Mouse (Mus musculus): ENCODE results near the gene Fam57b. TPM values are rescaled to one million over a fixed set of nuclear protein-coding genes. Genes with fewer than 3 reads are reported as not detected.
"Not testable (repeated sequence)": the region's sequence is repeated elsewhere in the genome, so short reads cannot be mapped to it uniquely, and the experiment has no call there.

Fam57b gene
- polyA plus RNA-seq, 1 experiment, result 0.08 TPM

DNA sequence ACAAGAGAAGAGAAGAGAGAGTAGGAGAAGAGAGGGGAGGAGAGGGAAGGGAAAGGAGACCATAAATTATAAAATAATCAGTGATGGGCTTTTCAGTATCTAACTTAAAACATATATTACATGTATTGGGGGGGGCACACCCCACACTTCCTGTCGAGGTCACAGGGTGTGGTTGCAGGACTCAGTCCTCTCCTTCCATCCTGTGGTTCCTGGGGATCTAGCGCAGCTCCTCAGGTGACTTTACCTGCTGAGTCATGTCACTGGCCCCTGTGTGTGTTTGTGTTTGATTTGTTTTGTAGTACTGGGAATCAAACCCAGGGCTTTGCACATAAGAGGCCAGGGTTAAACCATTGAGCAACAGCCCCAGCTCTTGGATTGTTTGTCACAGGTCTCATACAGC lies 23.0 kb upstream of the Fam57b start:
- no peak for TF ChIP-seq MYOG (IDR thresholded peaks at IDR 0.05; ENCODE audit: control insufficient read depth, extremely low read depth, insufficient read length)
- Histone ChIP-seq H3K36me3 (ENCODE audit: control insufficient read depth, insufficient read depth) (peaks cover 5% of the 10 kb centered on the region), H3K79me2 (ENCODE audit: control insufficient read depth, insufficient read depth) (no peaks in the 10 kb centered on the region)

DNA sequence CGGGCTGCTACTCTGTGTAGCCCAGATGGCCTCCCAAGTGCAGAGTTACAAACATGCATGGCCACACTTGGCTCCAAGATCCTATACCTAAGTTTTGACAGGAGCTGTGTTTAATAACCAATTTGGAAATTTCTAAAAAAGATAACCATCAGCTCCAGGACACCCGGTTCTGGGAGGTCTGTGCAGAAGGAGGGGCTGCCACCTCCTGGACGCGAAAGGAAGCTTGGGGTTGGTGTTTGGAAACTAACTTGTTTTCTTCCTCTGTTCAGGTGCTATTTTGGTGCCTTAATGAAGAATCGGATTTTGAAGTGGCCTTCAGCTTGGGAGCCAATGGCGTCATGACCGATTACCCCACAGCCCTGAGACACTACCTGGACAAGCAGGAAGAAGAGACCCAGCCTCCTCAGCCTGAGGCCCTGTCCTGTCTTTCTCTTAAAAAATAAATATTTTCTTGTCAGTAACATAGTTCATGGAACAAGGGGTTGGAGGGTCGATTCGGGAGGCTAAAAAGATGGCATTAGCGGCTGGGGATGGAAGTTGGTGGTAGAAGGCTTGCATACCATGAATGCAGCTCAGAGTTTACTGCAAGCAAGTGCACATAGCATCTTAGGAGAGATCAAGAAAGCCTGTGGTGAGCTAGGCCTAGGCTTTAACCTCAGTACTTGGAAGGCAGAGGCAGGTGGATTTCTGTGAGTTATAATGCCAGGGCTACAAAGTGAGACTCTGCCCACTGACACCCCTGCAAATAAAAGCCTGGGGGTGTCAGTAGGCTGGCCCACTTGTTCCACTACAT lies 22.1 kb upstream of the Fam57b start:
- Histone ChIP-seq H3K79me3 (ENCODE audit: low read depth) (no peaks in the 10 kb centered on the region), H3K36me3 (ENCODE audit: control insufficient read depth, insufficient read depth) (peaks cover 5% of the 10 kb centered on the region), H3K4me3 (ENCODE audit: insufficient read depth, poor library complexity, severe bottlenecking) (no peak overlapping the region), H3K27me3 (ENCODE audit: control insufficient read depth, insufficient read depth, insufficient read length) (no peaks in the 10 kb centered on the region), H3ac (ENCODE audit: control insufficient read depth, insufficient read length, low read depth) (no peak overlapping the region), H3K79me2 (ENCODE audit: control insufficient read depth, insufficient read depth) (no peaks in the 10 kb centered on the region)
- TF ChIP-seq USF1 (IDR thresholded peaks at IDR 0.05; ENCODE audit: low read depth) (no peak), MYOG (IDR thresholded peaks at IDR 0.05; ENCODE audit: control insufficient read depth, extremely low read depth, insufficient read length) (no peak)

More for the DNA sequence above, 23.0 kb upstream of the Fam57b start:
- no peaks in the 10 kb centered on the region for H3K79me3 ChIP-seq (ENCODE audit: low read depth)
- no peaks in the 10 kb centered on the region for H3K27me3 ChIP-seq (ENCODE audit: control insufficient read depth, insufficient read depth, insufficient read length)
- no peak overlapping the region for H3ac ChIP-seq (ENCODE audit: control insufficient read depth, insufficient read length, low read depth)
- no peak overlapping the region for H3K4me3 ChIP-seq (ENCODE audit: insufficient read depth, poor library complexity, severe bottlenecking)

DNA sequence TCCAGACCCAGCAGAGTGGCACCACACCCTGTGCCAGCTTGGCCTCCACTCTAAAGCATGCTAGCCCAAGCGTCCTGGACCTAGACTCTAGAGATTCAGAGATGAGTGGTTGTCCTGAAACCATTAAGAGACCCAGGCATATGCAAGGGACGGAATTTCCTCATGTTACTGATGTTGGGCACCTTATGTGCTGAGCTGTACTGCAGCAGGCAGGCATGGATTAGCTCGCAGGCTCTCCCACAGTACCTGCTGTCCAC lies 21.6 kb upstream of the Fam57b start:
- H3K79me2 ChIP-seq (ENCODE audit: control insufficient read depth, insufficient read depth), result no peaks in the 10 kb centered on the region
- no peak overlapping the region for H3K4me3 ChIP-seq (ENCODE audit: insufficient read depth, poor library complexity, severe bottlenecking)
- no peak overlapping the region for H3ac ChIP-seq (ENCODE audit: control insufficient read depth, insufficient read length, low read depth)
- TF ChIP-seq CEBPB (IDR thresholded peaks at IDR 0.05; ENCODE audit: low read depth) (no peak), FOSL1 (IDR thresholded peaks at IDR 0.05; ENCODE audit: insufficient read depth, low read length, poor library complexity, severe bottlenecking) (no peak), MYOG (IDR thresholded peaks at IDR 0.05; ENCODE audit: control insufficient read depth, extremely low read depth, insufficient read length) (no peak), CTCF (IDR thresholded peaks at IDR 0.05; ENCODE audit: control insufficient read depth, insufficient read depth, insufficient read length) (no peak), MAX (IDR thresholded peaks at IDR 0.05) (no peak), USF1 (IDR thresholded peaks at IDR 0.05; ENCODE audit: low read depth) (no peak), MYOD1 (IDR thresholded peaks at IDR 0.05; ENCODE audit: control insufficient read depth, insufficient read length, low read depth) (no peak)
- peaks cover 5% of the 10 kb centered on the region for H3K36me3 ChIP-seq (ENCODE audit: control insufficient read depth, insufficient read depth)
- no peaks in the 10 kb centered on the region for H3K27me3 ChIP-seq (ENCODE audit: control insufficient read depth, insufficient read depth, insufficient read length)
- no peaks in the 10 kb centered on the region for H3K79me3 ChIP-seq (ENCODE audit: low read depth)

DNA sequence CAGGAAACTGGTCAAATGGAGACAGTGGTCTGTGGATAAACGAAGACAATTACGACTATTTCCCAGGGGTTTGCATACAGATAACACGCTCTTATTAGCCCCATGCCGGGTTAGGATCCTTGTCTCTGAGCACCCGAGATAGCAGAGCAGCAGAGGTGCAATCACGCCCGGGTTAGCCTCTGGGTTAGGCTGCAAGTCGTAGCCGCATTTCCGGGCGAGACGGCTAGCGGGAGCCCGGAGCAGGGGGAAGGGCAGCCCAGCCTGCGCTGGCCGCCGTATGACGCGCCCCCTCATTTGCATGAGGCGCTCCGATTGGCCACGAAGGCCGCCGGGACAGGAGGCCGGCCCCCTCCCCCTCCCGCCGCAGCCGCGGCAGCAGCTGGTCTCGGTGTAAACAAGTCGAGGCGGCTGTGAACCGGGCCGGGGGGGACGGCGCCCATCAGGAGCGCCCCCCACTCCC lies 20.8 kb upstream of the Fam57b start, which contains the start of gene Ypel3:
Gene Ypel3 (plus strand): TSS at position 358 of the 460 bp plus-strand sequence.
- Histone ChIP-seq H3K79me2 (ENCODE audit: control insufficient read depth, insufficient read depth) (no peaks in the 10 kb centered on the region), H3K4me3 (ENCODE audit: insufficient read depth, poor library complexity, severe bottlenecking) (peak within 1 kb of the TSS; percentile 11), H3ac (ENCODE audit: control insufficient read depth, insufficient read length, low read depth) (peak within 1 kb of the TSS; percentile 34), H3K36me3 (ENCODE audit: control insufficient read depth, insufficient read depth) (peaks cover 5% of the 10 kb centered on the region), H3K79me3 (ENCODE audit: low read depth) (no peaks in the 10 kb centered on the region), H3K27me3 (ENCODE audit: control insufficient read depth, insufficient read depth, insufficient read length) (no peaks in the 10 kb centered on the region)
- no peak for TF ChIP-seq USF1 (IDR thresholded peaks at IDR 0.05; ENCODE audit: low read depth)
- TF ChIP-seq MYOD1 (IDR thresholded peaks at IDR 0.05; ENCODE audit: control insufficient read depth, insufficient read length, low read depth), result no peak
- no peak for TF ChIP-seq CEBPB (IDR thresholded peaks at IDR 0.05; ENCODE audit: low read depth)
- no peak for TF ChIP-seq CTCF (IDR thresholded peaks at IDR 0.05; ENCODE audit: control insufficient read depth, insufficient read depth, insufficient read length)
- TF ChIP-seq MAX (IDR thresholded peaks at IDR 0.05), result no peak
- no peak for TF ChIP-seq MYOG (IDR thresholded peaks at IDR 0.05; ENCODE audit: control insufficient read depth, extremely low read depth, insufficient read length)
- TF ChIP-seq FOSL1 (IDR thresholded peaks at IDR 0.05; ENCODE audit: insufficient read depth, low read length, poor library complexity, severe bottlenecking), result no peak

DNA sequence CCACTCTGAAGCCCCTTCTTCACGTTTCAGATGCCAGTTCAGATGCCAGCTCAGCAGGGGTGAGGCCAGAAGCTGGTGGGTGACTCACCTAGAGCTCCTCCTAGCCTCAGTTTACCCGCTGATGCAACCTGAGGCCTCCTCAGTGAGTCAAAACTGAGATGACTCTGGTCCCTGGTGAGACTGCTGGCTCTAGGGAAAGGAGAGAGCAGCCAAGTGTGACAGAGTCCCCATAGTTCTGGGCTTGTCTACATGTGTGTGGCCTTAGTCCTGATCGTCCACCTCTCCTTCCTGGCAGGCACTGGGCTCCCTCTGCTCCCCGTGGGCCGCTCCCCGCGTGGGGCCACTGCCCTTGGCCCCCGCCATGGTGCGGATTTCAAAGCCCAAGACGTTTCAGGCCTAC lies 20.0 kb upstream of the Fam57b start:
- Histone ChIP-seq H3K79me2 (ENCODE audit: control insufficient read depth, insufficient read depth) (no peaks in the 10 kb centered on the region), H3K27me3 (ENCODE audit: control insufficient read depth, insufficient read depth, insufficient read length) (no peaks in the 10 kb centered on the region), H3K79me3 (ENCODE audit: low read depth) (no peaks in the 10 kb centered on the region), H3K36me3 (ENCODE audit: control insufficient read depth, insufficient read depth) (peaks cover 5% of the 10 kb centered on the region), H3K4me3 (ENCODE audit: insufficient read depth, poor library complexity, severe bottlenecking) (no peak overlapping the region), H3ac (ENCODE audit: control insufficient read depth, insufficient read length, low read depth) (no peak overlapping the region)
- TF ChIP-seq MYOD1 (IDR thresholded peaks at IDR 0.05; ENCODE audit: control insufficient read depth, insufficient read length, low read depth) (no peak), CTCF (IDR thresholded peaks at IDR 0.05; ENCODE audit: control insufficient read depth, insufficient read depth, insufficient read length) (no peak), MAX (IDR thresholded peaks at IDR 0.05) (no peak), USF1 (IDR thresholded peaks at IDR 0.05; ENCODE audit: low read depth) (no peak), MYOG (IDR thresholded peaks at IDR 0.05; ENCODE audit: control insufficient read depth, extremely low read depth, insufficient read length) (no peak), CEBPB (IDR thresholded peaks at IDR 0.05; ENCODE audit: low read depth) (no peak), FOSL1 (IDR thresholded peaks at IDR 0.05; ENCODE audit: insufficient read depth, low read length, poor library complexity, severe bottlenecking) (no peak)

DNA sequence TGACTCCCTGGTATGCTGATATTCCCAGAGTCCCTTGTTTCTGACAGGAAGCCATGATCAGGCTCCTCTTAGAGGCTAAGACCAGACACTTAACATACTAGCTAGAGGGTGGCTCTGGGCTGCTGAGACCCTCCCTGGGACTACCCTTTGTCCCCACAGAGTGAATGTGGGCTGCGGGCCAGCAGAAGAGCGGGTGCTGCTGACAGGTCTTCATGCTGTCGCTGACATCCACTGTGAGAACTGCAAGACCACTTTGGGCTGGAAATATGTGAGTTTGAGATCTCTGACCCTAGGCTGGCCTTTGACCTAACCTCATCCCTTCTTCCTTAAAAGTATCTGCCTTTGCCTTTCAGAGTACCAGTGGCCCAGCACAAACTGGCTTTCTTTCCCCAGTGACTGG lies 19.3 kb upstream of the Fam57b start:
- no peaks in the 10 kb centered on the region for H3K27me3 ChIP-seq (ENCODE audit: control insufficient read depth, insufficient read depth, insufficient read length)
- TF ChIP-seq MYOD1 (IDR thresholded peaks at IDR 0.05; ENCODE audit: control insufficient read depth, insufficient read length, low read depth) (no peak), USF1 (IDR thresholded peaks at IDR 0.05; ENCODE audit: low read depth) (no peak), MYOG (IDR thresholded peaks at IDR 0.05; ENCODE audit: control insufficient read depth, extremely low read depth, insufficient read length) (no peak), MAX (IDR thresholded peaks at IDR 0.05) (no peak), CEBPB (IDR thresholded peaks at IDR 0.05; ENCODE audit: low read depth) (no peak), FOSL1 (IDR thresholded peaks at IDR 0.05; ENCODE audit: insufficient read depth, low read length, poor library complexity, severe bottlenecking) (no peak), CTCF (IDR thresholded peaks at IDR 0.05; ENCODE audit: control insufficient read depth, insufficient read depth, insufficient read length) (no peak)
- H3K79me3 ChIP-seq (ENCODE audit: low read depth), result no peaks in the 10 kb centered on the region
- peaks cover 5% of the 10 kb centered on the region for H3K36me3 ChIP-seq (ENCODE audit: control insufficient read depth, insufficient read depth)
- H3K4me3 ChIP-seq (ENCODE audit: insufficient read depth, poor library complexity, severe bottlenecking), result no peak overlapping the region
- no peak overlapping the region for H3ac ChIP-seq (ENCODE audit: control insufficient read depth, insufficient read length, low read depth)
- H3K79me2 ChIP-seq (ENCODE audit: control insufficient read depth, insufficient read depth), result no peaks in the 10 kb centered on the region

DNA sequence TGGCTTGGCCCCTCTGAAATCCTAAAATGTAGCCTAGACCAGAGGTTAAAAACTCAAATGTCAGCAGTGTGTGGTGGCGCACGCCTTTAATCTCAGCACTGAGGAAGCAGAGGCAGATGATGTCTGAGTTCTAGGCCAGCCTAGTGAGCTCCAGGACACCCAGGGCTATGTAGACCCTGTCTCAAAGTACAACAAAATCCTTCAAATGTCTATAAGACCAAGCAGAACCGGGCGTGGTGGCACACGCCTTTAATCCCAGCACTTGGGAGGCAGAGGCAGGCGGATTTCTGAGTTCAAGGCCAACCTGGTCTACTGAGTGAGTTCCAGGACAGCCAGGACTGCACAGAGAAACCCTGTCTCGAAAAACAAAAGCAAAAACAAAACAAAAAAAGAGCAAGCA lies 18.4 kb upstream of the Fam57b start:
- H3K27me3 ChIP-seq (ENCODE audit: control insufficient read depth, insufficient read depth, insufficient read length); H3ac ChIP-seq (ENCODE audit: control insufficient read depth, insufficient read length, low read depth): not testable (repeated sequence)

More for the DNA sequence above, 18.4 kb upstream of the Fam57b start:
- H3K79me2 ChIP-seq (ENCODE audit: control insufficient read depth, insufficient read depth); H3K79me3 ChIP-seq (ENCODE audit: low read depth); H3K4me3 ChIP-seq (ENCODE audit: insufficient read depth, poor library complexity, severe bottlenecking); H3K36me3 ChIP-seq (ENCODE audit: control insufficient read depth, insufficient read depth): not testable (repeated sequence)
